Mouse (Mus musculus) limb, embryonic 11.5 days (tissue): ENCODE measurements around the gene Arhgef17. TPM values are rescaled to one million over a fixed set of nuclear protein-coding genes. Genes with fewer than 3 reads are reported as not detected.
A peak's percentile ranks its signal among the peaks of the same experiment; 100 is the strongest.

ENCODE experiments used
- ATAC-seq: fragments of 200-750 bp; cut with Nextera tagmentation; 2 replicates; pipeline ENCODE4 v1.8.0; 2017; ENCODE audit warnings: low read depth; ENCODE audit not compliant: insufficient number of reproducible peaks, low FRiP score, low TSS enrichment
- DNase-seq: peaks from one replicate; pipeline ENCODE4 v3.0.0-alpha.2; 2015; ENCODE audit warnings: low spot score
- H3K27ac ChIP-seq: fragments of 300-500 bp; sonication (generic); replicated peaks from 2 replicates; pipeline ENCODE4 v1.5.1; 2014; ENCODE audit warnings: low read depth, mild to moderate bottlenecking, low read length
- H3K27me3 ChIP-seq: fragments of 300-500 bp; sonication (generic); 2 replicates; pipeline ENCODE4 v1.6.1; 2014; ENCODE audit warnings: mild to moderate bottlenecking, low read length, mixed read lengths; ENCODE audit not compliant: control insufficient read depth, insufficient read depth
- H3K36me3 ChIP-seq: fragments of 300-500 bp; sonication (generic); 2 replicates; pipeline ENCODE4 v1.6.1; 2014; ENCODE audit warnings: mild to moderate bottlenecking, low read length, moderate library complexity, mixed read lengths; ENCODE audit not compliant: control insufficient read depth, insufficient read depth
- H3K4me1 ChIP-seq: fragments of 300-500 bp; sonication (generic); 2 replicates; pipeline ENCODE4 v1.6.1; 2014; ENCODE audit warnings: low read length, mixed read lengths; ENCODE audit not compliant: control insufficient read depth, insufficient read depth
- H3K4me2 ChIP-seq: fragments of 300-500 bp; sonication (generic); 2 replicates; pipeline ENCODE4 v1.6.1; 2014; ENCODE audit warnings: low read depth, mild to moderate bottlenecking, moderate library complexity; ENCODE audit not compliant: severe bottlenecking
- H3K4me3 ChIP-seq: fragments of 300-500 bp; sonication (generic); 2 replicates; pipeline ENCODE4 v1.5.1; 2014; ENCODE audit warnings: low read depth, low read length
- H3K9ac ChIP-seq: fragments of 300-500 bp; sonication (generic); 2 replicates; pipeline ENCODE4 v1.6.1; 2014; ENCODE audit warnings: mild to moderate bottlenecking, low read length
- H3K9me3 ChIP-seq: fragments of 300-500 bp; sonication (generic); 2 replicates; pipeline ENCODE4 v1.6.1; 2016; ENCODE audit warnings: low read length; ENCODE audit not compliant: control insufficient read depth
- WGBS: fragments of 180-500 bp; shearing (Covaris S2); extraction: QIAGEN DNeasy Blood & Tissue Kit; methylation state at CpG from one replicate; pipeline ENCODE4 v1.1.7; 2014; 5-methylcytosine and 5-hydroxymethylcytosine counted together
- polyA plus RNA-seq: library from polyadenylated mRNA; unstranded; fragments of >200 nt; fragmentation: Nextera tagmentation; extraction: Ambion mirVana; gene quantifications from 2 replicates; pipeline ENCODE4 v1.2.1, GENCODE M21; 2014

The Arhgef17 gene
- polyA plus RNA-seq, 1 experiment from 2014 or later: 12.6 TPM

DNA sequence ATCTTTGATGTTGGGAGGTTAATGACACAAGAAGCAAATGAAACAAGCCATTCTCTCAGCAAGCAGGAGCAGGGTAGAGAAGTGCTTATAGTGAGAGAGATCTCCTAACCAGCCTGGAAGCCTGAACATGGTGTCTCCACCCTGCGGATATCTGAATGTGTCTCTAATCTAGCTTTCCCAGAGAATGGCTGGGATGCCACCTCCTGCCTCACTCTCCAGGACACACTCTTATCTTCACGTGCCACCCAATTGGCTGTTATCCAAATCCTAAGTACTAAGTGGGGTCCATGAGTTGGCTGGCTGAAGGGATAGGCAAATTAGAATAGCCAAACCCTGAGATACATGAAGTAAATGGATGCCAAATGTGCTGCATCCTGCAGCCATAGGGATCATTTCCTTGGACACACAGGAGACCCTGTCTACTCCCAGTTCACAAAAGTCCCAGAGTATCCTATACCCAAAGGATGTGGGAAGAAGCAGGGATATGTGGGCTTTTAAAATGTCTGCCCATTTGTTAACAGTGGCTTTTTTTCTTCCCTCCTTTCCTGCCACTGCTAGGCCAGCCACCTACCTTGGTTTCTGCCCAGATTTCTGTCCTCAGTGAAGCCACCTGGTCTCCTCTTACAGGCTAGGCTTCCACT is 87.4 kb downstream of the Arhgef17 start:
- H3K36me3 ChIP-seq: no peaks in the 10 kb centered on the region; the same call in 1 of the 2 replicates
- DNase-seq: no peak
- 84% methylated on average over 2 of the region's 2 CpGs for WGBS
- H3K4me1 ChIP-seq: peaks cover 10% of the 10 kb centered on the region
- no peaks in the 10 kb centered on the region for H3K27me3 ChIP-seq
- ATAC-seq: no peak
- H3K4me3 ChIP-seq: no peak overlapping the region
- no peaks in the 10 kb centered on the region for H3K9me3 ChIP-seq
- 0 out of 2 replicates have a peak overlapping the region, but pooled peaks have one; percentile 48 for H3K27ac ChIP-seq
- no peak overlapping the region for H3K9ac ChIP-seq
- H3K4me2 ChIP-seq: no peak overlapping the region

DNA sequence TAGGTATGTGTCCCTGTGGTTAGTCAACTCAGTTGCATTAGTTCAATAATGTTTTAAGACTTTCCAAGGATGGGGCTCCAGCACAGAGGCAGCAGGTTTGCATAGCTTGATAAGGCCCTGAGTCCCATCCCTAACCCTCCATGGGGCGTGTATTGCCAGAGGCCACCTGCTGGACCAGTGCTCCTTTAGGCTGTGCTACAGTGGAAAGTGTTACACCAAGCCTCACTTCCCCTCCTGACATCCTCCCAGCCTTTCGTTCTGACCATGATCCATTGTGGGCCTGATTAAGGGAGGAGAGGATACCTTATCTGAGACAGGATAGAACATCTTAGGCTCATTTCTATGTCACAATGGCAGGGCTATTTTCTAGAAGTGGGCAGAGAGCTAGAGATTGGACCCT is 88.0 kb downstream of the Arhgef17 start:
- Histone ChIP-seq H3K4me1 (peaks cover 10% of the 10 kb centered on the region), H3K36me3 (no peaks in the 10 kb centered on the region), H3K4me2 (no peak overlapping the region), H3K9me3 (no peaks in the 10 kb centered on the region), H3K27me3 (no peaks in the 10 kb centered on the region), H3K27ac (no peak overlapping the region), H3K9ac (no peak overlapping the region), H3K4me3 (no peak overlapping the region)
- WGBS: 95% methylated on average over 2 of the region's 2 CpGs
- DNase-seq (no peak), ATAC-seq (no peak)

DNA sequence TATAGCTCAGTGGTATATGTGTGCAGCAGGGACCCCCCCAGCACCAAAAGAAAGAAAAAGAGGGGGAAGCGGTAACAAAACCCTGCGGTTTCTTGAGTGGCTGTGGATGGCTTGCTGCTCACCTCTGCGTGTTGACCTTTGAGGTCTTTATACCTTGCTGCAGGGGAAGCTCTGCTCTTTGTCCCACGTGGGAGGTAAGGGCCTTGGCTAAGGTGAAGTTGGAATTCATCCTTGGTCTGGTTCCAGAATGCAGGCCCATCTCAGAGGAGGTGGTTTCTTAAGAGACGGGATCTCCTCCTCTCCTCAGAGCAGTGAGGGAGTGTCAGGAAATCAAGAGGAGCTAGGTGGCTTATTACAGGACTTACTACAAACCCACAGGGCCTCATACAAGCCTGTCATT is 89.7 kb downstream of the Arhgef17 start:
- no peak overlapping the region for H3K27ac ChIP-seq
- no peak overlapping the region for H3K4me2 ChIP-seq
- DNase-seq: no peak
- H3K27me3 ChIP-seq: no peaks in the 10 kb centered on the region
- peaks cover 10% of the 10 kb centered on the region for H3K4me1 ChIP-seq
- H3K36me3 ChIP-seq: no peaks in the 10 kb centered on the region
- H3K9ac ChIP-seq: no peak overlapping the region
- no peak overlapping the region for H3K4me3 ChIP-seq
- no peaks in the 10 kb centered on the region for H3K9me3 ChIP-seq
- ATAC-seq: no peak
- 92% methylated on average over 5 of the region's 5 CpGs for WGBS

DNA sequence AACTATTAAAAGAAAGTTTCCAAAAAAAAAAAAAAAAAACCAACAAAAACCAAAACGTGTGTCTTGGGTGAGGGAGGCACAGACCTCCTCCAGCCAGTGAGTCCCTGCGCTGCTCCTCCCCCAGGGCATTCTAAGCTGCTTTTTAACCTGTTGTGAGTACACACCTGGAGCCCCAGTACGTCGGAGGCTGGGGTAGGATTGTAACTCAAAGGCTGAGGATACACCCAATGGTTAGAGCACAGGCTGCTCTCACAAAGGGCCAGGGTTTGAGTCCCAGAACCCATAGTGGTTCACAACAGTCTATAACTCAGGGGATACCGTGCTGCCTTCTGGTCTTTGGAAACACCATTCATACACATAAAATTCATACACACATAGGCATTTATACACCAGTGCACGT is 90.3 kb downstream of the Arhgef17 start:
- Histone ChIP-seq H3K27me3 (no peaks in the 10 kb centered on the region), H3K4me3 (no peak overlapping the region), H3K27ac (no peak overlapping the region), H3K9ac (no peak overlapping the region), H3K4me1 (peaks cover 9% of the 10 kb centered on the region), H3K9me3 (no peaks in the 10 kb centered on the region), H3K36me3 (no peaks in the 10 kb centered on the region), H3K4me2 (no peak overlapping the region)
- no peak for ATAC-seq
- 90% methylated on average over 6 of the region's 6 CpGs for WGBS
- no peak for DNase-seq

DNA sequence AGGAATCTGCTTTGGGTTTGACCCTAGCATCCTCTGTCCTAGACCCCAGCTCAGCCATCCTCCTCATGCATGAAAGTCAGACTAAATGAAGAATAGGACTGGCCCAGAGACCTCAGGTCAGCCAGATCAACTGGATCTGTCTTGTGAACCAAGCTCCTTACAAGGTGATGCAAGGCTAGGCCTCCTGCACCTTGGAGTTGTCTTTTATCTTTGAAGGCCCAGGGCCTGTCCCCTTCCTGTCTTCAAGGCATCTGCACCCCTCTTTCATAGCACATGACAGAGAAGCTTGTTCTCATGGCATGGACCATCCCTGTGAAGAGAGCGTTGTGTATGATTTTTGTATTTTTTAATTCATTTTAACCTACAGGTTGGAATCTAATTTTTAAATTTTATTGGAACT is 91.0 kb downstream of the Arhgef17 start:
- DNase-seq: no peak
- H3K27me3 ChIP-seq: no peaks in the 10 kb centered on the region
- peaks cover 2% of the 10 kb centered on the region; the same call in 1 of the 2 replicates for H3K36me3 ChIP-seq
- no peak overlapping the region for H3K4me3 ChIP-seq
- no peak overlapping the region for H3K9ac ChIP-seq
- 95% methylated on average over 1 of the region's 1 CpGs for WGBS
- peaks cover 7% of the 10 kb centered on the region for H3K4me1 ChIP-seq
- no peak overlapping the region for H3K4me2 ChIP-seq
- no peaks in the 10 kb centered on the region for H3K9me3 ChIP-seq
- ATAC-seq: no peak
- no peak overlapping the region for H3K27ac ChIP-seq

DNA sequence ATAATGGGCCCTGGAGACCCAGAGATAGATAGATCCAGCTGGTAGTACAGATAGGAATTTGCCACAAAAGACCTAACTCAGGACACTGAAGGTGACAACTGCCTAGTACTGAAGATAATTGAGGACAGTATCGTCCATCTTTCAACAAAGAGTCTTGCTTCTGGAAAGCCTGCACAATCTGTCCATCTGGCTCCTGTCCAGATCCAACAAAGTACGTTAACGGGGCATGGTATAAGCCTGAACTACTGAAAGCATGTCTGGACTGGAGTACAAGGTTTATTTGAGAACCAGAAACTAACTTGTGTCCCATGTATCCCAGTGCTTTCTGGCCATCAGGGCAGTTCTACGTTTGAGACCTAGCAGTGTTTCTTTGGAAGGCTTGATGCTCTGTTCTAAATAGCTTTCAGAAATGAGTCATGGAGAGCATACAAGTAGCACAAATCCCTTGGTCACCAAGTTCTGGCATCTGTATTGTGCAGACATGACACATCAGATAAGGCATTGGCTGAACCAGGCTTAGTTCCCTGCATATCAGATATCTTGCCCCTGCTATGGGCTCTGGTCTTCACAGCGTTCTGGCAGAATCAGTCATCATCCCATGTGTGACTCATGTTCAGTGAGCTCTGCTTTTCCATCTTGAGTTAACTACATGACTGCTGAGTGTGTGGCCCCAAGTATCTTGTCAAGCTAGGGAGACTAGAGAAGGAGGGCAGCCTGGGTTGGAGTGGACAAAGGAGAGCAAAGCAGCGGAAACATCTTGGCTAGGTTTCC is 92.1 kb downstream of the Arhgef17 start:
- no peaks in the 10 kb centered on the region for H3K27me3 ChIP-seq
- no peaks in the 10 kb centered on the region for H3K4me1 ChIP-seq
- H3K4me3 ChIP-seq: no peak overlapping the region
- no peak overlapping the region for H3K4me2 ChIP-seq
- no peak overlapping the region for H3K27ac ChIP-seq
- no peak overlapping the region for H3K9ac ChIP-seq
- 96% methylated on average over 6 of the region's 6 CpGs for WGBS
- no peaks in the 10 kb centered on the region for H3K9me3 ChIP-seq
- H3K36me3 ChIP-seq: peaks cover 5% of the 10 kb centered on the region
- ATAC-seq: no peak
- DNase-seq: no peak

DNA sequence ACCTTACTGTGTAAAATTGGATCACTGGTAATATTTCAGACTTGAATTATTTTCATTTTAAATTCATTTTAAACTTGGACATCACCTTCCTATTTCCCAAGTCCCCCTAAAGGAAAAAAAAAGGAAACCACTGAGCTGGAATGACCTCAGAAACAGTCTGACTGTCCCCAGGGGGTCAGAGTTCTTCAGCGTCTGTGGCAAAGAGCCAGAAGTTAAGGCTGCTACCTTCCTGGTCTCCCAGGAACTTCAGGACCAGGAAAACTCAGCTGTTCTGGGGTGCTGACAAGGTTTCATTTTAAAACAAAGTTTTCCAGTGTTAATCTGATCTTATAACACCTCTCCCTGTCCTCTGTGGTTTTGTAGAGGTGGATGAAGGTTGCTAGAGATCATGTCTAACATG is 94.2 kb downstream of the Arhgef17 start:
- ATAC-seq (no peak), DNase-seq (no peak)
- 69% methylated on average over 1 of the region's 1 CpGs for WGBS
- Histone ChIP-seq H3K36me3 (peaks cover 5% of the 10 kb centered on the region), H3K9me3 (no peaks in the 10 kb centered on the region), H3K4me3 (no peak overlapping the region), H3K27ac (no peak overlapping the region), H3K4me2 (no peak overlapping the region), H3K4me1 (no peaks in the 10 kb centered on the region), H3K9ac (no peak overlapping the region), H3K27me3 (no peaks in the 10 kb centered on the region)

DNA sequence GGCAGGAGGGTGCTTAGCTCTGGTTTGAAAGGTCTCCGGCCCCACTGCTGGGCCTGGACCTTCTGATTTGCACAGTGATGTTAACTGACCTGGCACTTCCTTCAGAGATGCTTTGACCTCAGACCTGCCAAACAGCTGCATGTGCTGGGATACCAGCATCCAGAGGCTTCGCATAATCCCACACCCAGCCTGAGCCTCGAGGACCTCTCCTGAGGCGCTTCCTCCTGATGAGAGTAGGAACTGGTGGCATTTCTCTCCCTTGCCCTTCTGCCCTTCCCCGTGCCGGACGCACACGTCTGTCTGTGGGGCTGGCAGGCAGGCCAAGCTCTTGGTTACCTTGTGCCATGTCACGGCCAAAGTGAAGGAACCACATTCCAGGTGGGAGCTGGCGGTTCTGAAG is 95.2 kb downstream of the Arhgef17 start:
- H3K4me2 ChIP-seq: no peak overlapping the region
- no peaks in the 10 kb centered on the region for H3K9me3 ChIP-seq
- H3K4me3 ChIP-seq: no peak overlapping the region
- DNase-seq: no peak
- H3K9ac ChIP-seq: no peak overlapping the region
- ATAC-seq: no peak
- H3K27ac ChIP-seq: no peak overlapping the region
- no peaks in the 10 kb centered on the region for H3K4me1 ChIP-seq
- no peaks in the 10 kb centered on the region for H3K27me3 ChIP-seq
- 87% methylated on average over 10 of the region's 10 CpGs for WGBS
- peaks cover 5% of the 10 kb centered on the region for H3K36me3 ChIP-seq
